Mouse (Mus musculus): ENCODE measurements around the gene Olfr1219. TPM values are rescaled to one million over a fixed set of nuclear protein-coding genes. Genes with fewer than 3 reads are reported as not detected.

Olfr1219 gene
- polyA plus RNA-seq (2017; shearing (Covaris generic)): not detected

GRCm38 (mm10) chr2:89083413-89083812 is at the start of gene Olfr1219:
Gene Olfr1219, minus strand, starts transcription at chr2:89083513.

GRCm38 (mm10) chr2:89132954-89133353 is 49.6 kb upstream of the Olfr1219 start, which contains the start of gene Olfr1222:
Gene Olfr1222, minus strand, starts transcription at chr2:89133054.

GRCm38 (mm10) chr2:89117183-89117582 is 33.9 kb upstream of the Olfr1219 start, which contains the start of gene Olfr1221:
Gene Olfr1221, minus strand, starts transcription at chr2:89117283.

GRCm38 (mm10) chr2:89106735-89107134 is 23.4 kb upstream of the Olfr1219 start, which contains the start of gene Olfr1220:
Gene Olfr1220, minus strand, starts transcription at chr2:89106835.

GRCm38 (mm10) chr2:89061087-89061486 is 22.2 kb downstream of the Olfr1219 start, which contains the start of gene Olfr1218:
Gene Olfr1218, minus strand, starts transcription at chr2:89061187.

GRCm38 (mm10) chr2:89031965-89032364 is 51.3 kb downstream of the Olfr1219 start, which contains the start of gene Olfr1217:
Gene Olfr1217, minus strand, starts transcription at chr2:89032065.

Other genes with a start within 250 kb of the Olfr1219 start
- not detected for gene Olfr1204, start 234.2 kb downstream of the Olfr1219 start, polyA plus RNA-seq (2017; shearing (Covaris generic))
- not detected for gene Olfr1206, start 220.3 kb downstream of the Olfr1219 start, polyA plus RNA-seq (2017; shearing (Covaris generic))
- not detected for gene Olfr1208, start 181.2 kb downstream of the Olfr1219 start, polyA plus RNA-seq (2017; shearing (Covaris generic))
- gene Olfr1209, start 168.4 kb downstream of the Olfr1219 start, polyA plus RNA-seq (2017; shearing (Covaris generic)): not detected
- not detected for gene Olfr1211, start 145.4 kb downstream of the Olfr1219 start, polyA plus RNA-seq (2017; shearing (Covaris generic))
- gene Olfr1212, start 129.5 kb downstream of the Olfr1219 start, polyA plus RNA-seq (2017; shearing (Covaris generic)): not detected
- not detected for gene Gm13762, start 103.2 kb downstream of the Olfr1219 start, polyA plus RNA-seq (2017; shearing (Covaris generic))
- gene Olfr1214, start 90.9 kb downstream of the Olfr1219 start, polyA plus RNA-seq (2017; shearing (Covaris generic)): not detected
- gene Olfr1215, start 76.5 kb downstream of the Olfr1219 start, polyA plus RNA-seq (2017; shearing (Covaris generic)): not detected
- gene Olfr1216, start 65.2 kb downstream of the Olfr1219 start, polyA plus RNA-seq (2017; shearing (Covaris generic)): not detected
- gene Olfr1217, start 51.4 kb downstream of the Olfr1219 start, polyA plus RNA-seq (2017; shearing (Covaris generic)): 0.06 TPM
- not detected for gene Olfr1218, start 22.3 kb downstream of the Olfr1219 start, polyA plus RNA-seq (2017; shearing (Covaris generic))
- not detected for gene Olfr1220, start 23.3 kb upstream of the Olfr1219 start, polyA plus RNA-seq (2017; shearing (Covaris generic))
- gene Olfr1221, start 33.8 kb upstream of the Olfr1219 start, polyA plus RNA-seq (2017; shearing (Covaris generic)): not detected
- gene Olfr1222, start 49.5 kb upstream of the Olfr1219 start, polyA plus RNA-seq (2017; shearing (Covaris generic)): not detected
- not detected for gene Olfr1223, start 68.0 kb upstream of the Olfr1219 start, polyA plus RNA-seq (2017; shearing (Covaris generic))
- gene Olfr1224-ps1, start 80.6 kb upstream of the Olfr1219 start, polyA plus RNA-seq (2017; shearing (Covaris generic)): not detected
- gene Olfr1225, start 91.2 kb upstream of the Olfr1219 start, polyA plus RNA-seq (2017; shearing (Covaris generic)): not detected
- not detected for gene Olfr1226, start 116.5 kb upstream of the Olfr1219 start, polyA plus RNA-seq (2017; shearing (Covaris generic))
- gene Olfr1228, start 170.5 kb upstream of the Olfr1219 start, polyA plus RNA-seq (2017; shearing (Covaris generic)): not detected
- not detected for gene Olfr1229, start 204.5 kb upstream of the Olfr1219 start, polyA plus RNA-seq (2017; shearing (Covaris generic))
- not detected for gene Olfr1230, start 213.8 kb upstream of the Olfr1219 start, polyA plus RNA-seq (2017; shearing (Covaris generic))
- gene Olfr1231, start 223.6 kb upstream of the Olfr1219 start, polyA plus RNA-seq (2017; shearing (Covaris generic)): not detected
- gene Olfr1232, start 246.2 kb upstream of the Olfr1219 start, polyA plus RNA-seq (2017; shearing (Covaris generic)): not detected